In genomic region chr2:170129923-170130779, GRCm38 (mm10) we compare ENCODE assay signal across 8 mouse cellular contexts. TPM values are rescaled to one million over a fixed set of nuclear protein-coding genes. Genes with fewer than 3 reads are reported as not detected.
DNase-seq lines count a peak whose midpoint lies in the region; ATAC-seq lines count a peak whose summit lies in the region.

No protein-coding gene starts in this region.

- ATAC-seq in inflammation-experienced regulatory T-cells, adult 6 months = no peak

- peak; percentile 28 for DNase-seq in kidney, adult 11 months
- no peak for DNase-seq in kidney, adult 9 months
- DNase-seq in adrenal gland, postnatal 10 days = peak; percentile 50
- DNase-seq in gastrocnemius, postnatal 25 days = peak; percentile 48
- DNase-seq in kidney, postnatal 14 days = peak; percentile 52
- DNase-seq in neural tube, embryonic 10.5 days (ENCODE audit: extremely low spot score, low spot score) = peak; percentile 68
- DNase-seq in urinary bladder, postnatal 4 days (ENCODE audit: low spot score in 2 of 2) = no peak

RNA-seq across cellular contexts. Expression of gene Zfp217, which starts 17.8 kb away (rescaled TPM):
- total RNA-seq in adrenal gland, postnatal 10 days (2021) = 10 to 100 TPM; 22.0 to 31.0 TPM
- total RNA-seq in gastrocnemius, postnatal 25 days (2021) = 1 to 10 TPM; 7.0 to 7.2 TPM
- 10 to 100 TPM in 1 of 3 experiments, 1 to 10 TPM in 2; 8.6 to 11.1 (median 8.6) TPM for polyA plus RNA-seq in inflammation-experienced regulatory T-cells, adult 6 months (2017; shearing (Covaris generic))

Comparison
In these comparisons a context has a peak if more than half of its experiments do, and no peak if none do; other contexts are left out.
1. DNase-seq: peak in kidney, adult 11 months (single experiment), adrenal gland, postnatal 10 days (single experiment), gastrocnemius, postnatal 25 days (single experiment), kidney, postnatal 14 days (single experiment) and neural tube, embryonic 10.5 days (single experiment); none in kidney, adult 9 months (single experiment) and urinary bladder, postnatal 4 days (0 of 2).